Mouse (Mus musculus) CD4-positive, CD25-positive, alpha-beta regulatory T cell, adult 2 months (primary cell): ENCODE data around the gene Dock3.
A peak's percentile ranks its signal among the peaks of the same experiment; 100 is the strongest.

ENCODE experiments used
- DNase-seq: peaks from one replicate; pipeline ENCODE4 v3.0.0-alpha.2; 2012; ENCODE audit warnings: low read depth, low spot score

Gene Dock3

GRCm38 (mm10) chr9:106888346-106888745 lies 343.4 kb downstream of the Dock3 start:
- DNase-seq = no peak

- DNase-seq = peak; percentile 100
These were observed 344.6 kb downstream of the Dock3 start, which contains the start of gene Rbm15b for GRCm38 (mm10) chr9:106886828-106887702. Gene Rbm15b (minus strand): TSS chr9:106887428.

- peak; percentile 79 for DNase-seq
These were observed 345.6 kb downstream of the Dock3 start for GRCm38 (mm10) chr9:106885901-106886731.

- no peak for DNase-seq
These were observed 346.5 kb downstream of the Dock3 start for GRCm38 (mm10) chr9:106884996-106885900.

GRCm38 (mm10) chr9:106884306-106884705 lies 347.4 kb downstream of the Dock3 start:
- DNase-seq = no peak

GRCm38 (mm10) chr9:106883085-106883484 lies 348.6 kb downstream of the Dock3 start:
- DNase-seq = no peak

- DNase-seq = no peak
These were observed 349.5 kb downstream of the Dock3 start for GRCm38 (mm10) chr9:106882176-106882575.

GRCm38 (mm10) chr9:106881071-106881755 lies 350.5 kb downstream of the Dock3 start:
- DNase-seq = no peak

GRCm38 (mm10) chr9:106879471-106879870 lies 352.2 kb downstream of the Dock3 start:
- no peak for DNase-seq

- no peak for DNase-seq
These were observed 355.0 kb downstream of the Dock3 start for GRCm38 (mm10) chr9:106876666-106877065.

GRCm38 (mm10) chr9:106874216-106874615 lies 357.5 kb downstream of the Dock3 start:
- no peak for DNase-seq

GRCm38 (mm10) chr9:106858036-106858435 lies 373.7 kb downstream of the Dock3 start:
- DNase-seq = no peak

- DNase-seq = no peak
These were observed 375.0 kb downstream of the Dock3 start for GRCm38 (mm10) chr9:106856664-106857063.
